Mouse (Mus musculus): ENCODE results near the gene Klc1. TPM values are rescaled to one million over a fixed set of nuclear protein-coding genes. Genes with fewer than 3 reads are reported as not detected.

Gene Klc1
- polyA plus RNA-seq, 1 experiment from 2014 or later: 504 TPM

- no peak overlapping the region for H3K27ac ChIP-seq
- peaks cover 38% of the 10 kb centered on the region for H3K36me3 ChIP-seq
- H3K9me3 ChIP-seq: no peaks in the 10 kb centered on the region
- no peak overlapping the region for H3K4me3 ChIP-seq
- ATAC-seq (ENCODE audit: low FRiP score, low read depth): no peak
- no peaks in the 10 kb centered on the region for H3K27me3 ChIP-seq (replicated peaks)
- WGBS: 69% methylated on average over 4 of the region's 4 CpGs
- no peak overlapping the region for H3K9ac ChIP-seq
- no peaks in the 10 kb centered on the region for H3K4me1 ChIP-seq
- no peak overlapping the region for H3K4me2 ChIP-seq (replicated peaks)
These were observed 63.3 kb downstream of the Klc1 start for GRCm38 (mm10) chr12:111821931-111822330.

DNA sequence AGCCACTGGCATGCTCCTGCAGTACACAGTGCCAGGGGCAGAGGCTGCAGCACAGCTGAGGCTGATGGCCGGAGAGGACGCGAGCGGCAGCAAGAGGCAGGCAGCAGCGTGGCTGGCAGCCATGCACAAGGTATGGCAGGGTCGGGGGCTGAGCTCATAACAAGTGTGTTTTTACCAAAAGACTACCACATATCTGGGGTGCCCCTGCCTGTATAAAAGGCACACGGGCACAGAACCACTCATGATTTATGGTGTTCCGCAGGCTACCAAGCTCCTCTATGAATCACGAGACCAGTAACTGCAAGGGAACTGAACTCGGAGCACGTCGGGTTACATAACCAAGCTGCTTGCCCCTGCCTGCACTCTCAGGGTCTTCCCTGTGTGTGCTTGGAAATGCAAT lies 68.9 kb downstream of the Klc1 start:
- WGBS: 93% methylated on average over 12 of the region's 12 CpGs
- H3K36me3 ChIP-seq: peaks cover 83% of the 10 kb centered on the region

DNA sequence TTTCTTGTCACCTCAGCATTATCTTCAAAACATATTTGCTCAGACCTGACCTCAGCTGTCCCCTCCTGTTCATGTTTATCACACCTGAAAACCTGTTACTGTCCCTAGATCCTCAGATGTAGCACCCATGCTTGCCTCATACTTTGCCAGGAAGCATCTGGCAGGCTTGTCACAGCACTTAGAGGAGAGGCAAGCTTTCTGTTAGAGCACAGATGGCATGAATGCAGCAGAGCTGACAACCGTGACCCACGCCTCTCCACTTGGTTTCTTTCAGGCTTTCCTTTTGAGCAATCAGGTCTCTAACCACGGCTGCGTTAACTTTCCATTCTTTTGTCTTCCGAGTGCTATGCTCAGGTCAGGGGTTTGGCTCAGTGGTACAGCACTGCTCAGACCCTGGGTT lies 70.8 kb downstream of the Klc1 start:
- no peak for ATAC-seq (ENCODE audit: low FRiP score, low read depth)
- peaks cover 80% of the 10 kb centered on the region for H3K36me3 ChIP-seq
- no peaks in the 10 kb centered on the region for H3K9me3 ChIP-seq
- 48% methylated on average over 5 of the region's 5 CpGs for WGBS
- no peak overlapping the region for H3K4me3 ChIP-seq
- H3K27ac ChIP-seq: no peak overlapping the region
- H3K9ac ChIP-seq: no peak overlapping the region
- H3K4me2 ChIP-seq (replicated peaks): no peak overlapping the region
- H3K27me3 ChIP-seq (replicated peaks): no peaks in the 10 kb centered on the region
- H3K4me1 ChIP-seq: no peaks in the 10 kb centered on the region

More for the DNA sequence above, 68.9 kb downstream of the Klc1 start:
- Histone ChIP-seq H3K4me1 (no peaks in the 10 kb centered on the region), H3K9ac (no peak overlapping the region), H3K9me3 (no peaks in the 10 kb centered on the region), H3K27ac (no peak overlapping the region), H3K27me3 (replicated peaks) (no peaks in the 10 kb centered on the region), H3K4me3 (no peak overlapping the region), H3K4me2 (replicated peaks) (no peak overlapping the region)
- no peak for ATAC-seq (ENCODE audit: low FRiP score, low read depth)

DNA sequence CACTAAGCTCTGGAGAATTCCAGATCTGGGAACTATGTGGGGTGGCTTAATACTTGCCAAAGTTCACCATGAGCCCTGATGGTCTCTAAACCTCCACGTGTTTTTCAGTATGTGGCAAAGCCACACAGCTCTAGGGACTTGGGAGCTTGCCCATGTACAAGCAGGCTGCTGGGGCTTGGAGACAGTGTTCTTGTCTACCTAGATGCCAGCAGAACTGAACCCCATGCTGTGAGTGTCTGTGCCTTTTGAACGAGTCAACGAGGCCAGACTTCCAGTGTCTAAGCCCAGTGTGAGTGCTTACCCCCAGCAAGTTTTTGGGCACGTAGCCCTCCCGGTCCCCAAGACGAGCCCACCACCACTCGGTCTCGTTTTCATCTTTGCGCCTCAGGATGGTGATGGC lies 71.3 kb downstream of the Klc1 start:
- H3K9ac ChIP-seq: no peak overlapping the region
- ATAC-seq (ENCODE audit: low FRiP score, low read depth): no peak
- H3K36me3 ChIP-seq: peaks cover 79% of the 10 kb centered on the region
- H3K9me3 ChIP-seq: no peaks in the 10 kb centered on the region
- H3K27me3 ChIP-seq (replicated peaks): no peaks in the 10 kb centered on the region
- H3K27ac ChIP-seq: no peak overlapping the region; the same call in 1 of the 2 replicates
- WGBS: 84% methylated on average over 9 of the region's 9 CpGs
- no peaks in the 10 kb centered on the region for H3K4me1 ChIP-seq
- no peak overlapping the region for H3K4me2 ChIP-seq (replicated peaks)
- no peak overlapping the region for H3K4me3 ChIP-seq

DNA sequence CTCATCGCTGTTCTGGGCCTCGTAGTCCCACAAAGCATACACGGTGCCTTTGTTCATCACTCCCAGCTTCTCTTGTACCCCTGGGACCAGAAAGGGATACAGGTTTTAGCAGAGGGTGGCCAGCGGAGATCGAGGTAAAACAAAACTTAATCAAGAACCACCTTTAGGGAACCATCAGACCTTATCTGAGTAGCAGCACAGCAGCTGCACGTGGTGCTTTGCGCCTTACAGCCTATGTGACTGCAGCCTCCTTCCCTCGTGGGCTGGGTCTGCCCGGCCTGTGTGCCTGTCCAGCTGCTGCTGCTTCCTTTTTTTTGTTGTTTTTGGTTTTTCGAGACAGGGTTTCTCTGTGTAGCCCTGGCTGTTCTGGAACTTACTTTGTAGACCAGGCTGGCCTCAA lies 71.7 kb downstream of the Klc1 start:
- 90% methylated on average over 10 of the region's 10 CpGs for WGBS
- no peak for ATAC-seq (ENCODE audit: low FRiP score, low read depth)
- no peak overlapping the region for H3K27ac ChIP-seq
- no peak overlapping the region for H3K9ac ChIP-seq
- no peak overlapping the region for H3K4me2 ChIP-seq (replicated peaks)
- H3K36me3 ChIP-seq: peaks cover 77% of the 10 kb centered on the region
- no peaks in the 10 kb centered on the region for H3K4me1 ChIP-seq
- no peak overlapping the region for H3K4me3 ChIP-seq
- H3K27me3 ChIP-seq (replicated peaks): no peaks in the 10 kb centered on the region
- no peaks in the 10 kb centered on the region for H3K9me3 ChIP-seq

- no peak for ATAC-seq (ENCODE audit: low FRiP score, low read depth)
- 87% methylated on average over 5 of the region's 5 CpGs for WGBS
- no peak overlapping the region for H3K4me3 ChIP-seq
- no peak overlapping the region for H3K27ac ChIP-seq
- no peak overlapping the region for H3K4me2 ChIP-seq (replicated peaks)
- no peaks in the 10 kb centered on the region for H3K27me3 ChIP-seq (replicated peaks)
- no peaks in the 10 kb centered on the region for H3K9me3 ChIP-seq
- peaks cover 59% of the 10 kb centered on the region for H3K36me3 ChIP-seq
- no peak overlapping the region for H3K9ac ChIP-seq
- H3K4me1 ChIP-seq: no peaks in the 10 kb centered on the region
These were observed 74.0 kb downstream of the Klc1 start for GRCm38 (mm10) chr12:111832643-111833042.

DNA sequence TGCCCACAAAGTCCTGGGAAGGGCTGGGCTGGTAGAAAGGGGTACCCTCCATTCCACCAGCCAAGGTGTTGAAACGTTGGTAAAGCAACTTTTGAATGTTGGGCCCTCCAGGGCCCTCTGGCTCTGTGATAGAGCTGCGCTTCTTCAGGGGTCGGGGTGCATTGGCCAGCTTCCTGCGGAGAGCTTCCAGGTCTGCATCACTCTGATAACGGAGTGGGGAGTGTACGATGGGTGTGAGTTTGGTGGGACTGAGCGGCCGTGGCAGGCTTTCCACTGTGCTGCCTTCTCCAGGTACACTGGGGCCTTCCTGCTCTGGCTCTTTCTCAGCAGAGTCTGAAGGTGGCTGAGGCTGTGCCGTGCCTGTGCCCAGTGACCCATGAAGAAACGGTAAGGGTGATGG lies 74.8 kb downstream of the Klc1 start:
- H3K9me3 ChIP-seq: no peaks in the 10 kb centered on the region
- H3K4me3 ChIP-seq: no peak overlapping the region
- no peak overlapping the region for H3K9ac ChIP-seq
- no peaks in the 10 kb centered on the region for H3K27me3 ChIP-seq (replicated peaks)
- H3K36me3 ChIP-seq: peaks cover 53% of the 10 kb centered on the region
- H3K27ac ChIP-seq: no peak overlapping the region
- H3K4me1 ChIP-seq: no peaks in the 10 kb centered on the region
- no peak for ATAC-seq (ENCODE audit: low FRiP score, low read depth)
- WGBS: 93% methylated on average over 10 of the region's 10 CpGs
- H3K4me2 ChIP-seq (replicated peaks): no peak overlapping the region

GRCm38 (mm10) chr12:111842565-111843433 lies 84.2 kb downstream of the Klc1 start:
- Histone ChIP-seq H3K9me3 (no peaks in the 10 kb centered on the region), H3K4me1 (no peaks in the 10 kb centered on the region), H3K27ac (no peak overlapping the region), H3K27me3 (replicated peaks) (no peaks in the 10 kb centered on the region), H3K9ac (no peak overlapping the region), H3K36me3 (peaks cover 8% of the 10 kb centered on the region; the same call in 1 of the 2 replicates), H3K4me3 (no peak overlapping the region), H3K4me2 (replicated peaks) (no peak overlapping the region)
- ATAC-seq (ENCODE audit: low FRiP score, low read depth): no peak
- 78% methylated on average over 15 of the region's 15 CpGs for WGBS

- Histone ChIP-seq H3K4me1 (no peaks in the 10 kb centered on the region), H3K4me3 (no peak overlapping the region), H3K27ac (no peak overlapping the region), H3K4me2 (replicated peaks) (no peak overlapping the region), H3K9ac (no peak overlapping the region), H3K9me3 (no peaks in the 10 kb centered on the region), H3K27me3 (replicated peaks) (no peaks in the 10 kb centered on the region), H3K36me3 (peaks cover 6% of the 10 kb centered on the region; the same call in 1 of the 2 replicates)
- WGBS: 70% methylated on average over 2 of the region's 2 CpGs
- no peak for ATAC-seq (ENCODE audit: low FRiP score, low read depth)
These were observed 84.8 kb downstream of the Klc1 start for GRCm38 (mm10) chr12:111843470-111843869.

DNA sequence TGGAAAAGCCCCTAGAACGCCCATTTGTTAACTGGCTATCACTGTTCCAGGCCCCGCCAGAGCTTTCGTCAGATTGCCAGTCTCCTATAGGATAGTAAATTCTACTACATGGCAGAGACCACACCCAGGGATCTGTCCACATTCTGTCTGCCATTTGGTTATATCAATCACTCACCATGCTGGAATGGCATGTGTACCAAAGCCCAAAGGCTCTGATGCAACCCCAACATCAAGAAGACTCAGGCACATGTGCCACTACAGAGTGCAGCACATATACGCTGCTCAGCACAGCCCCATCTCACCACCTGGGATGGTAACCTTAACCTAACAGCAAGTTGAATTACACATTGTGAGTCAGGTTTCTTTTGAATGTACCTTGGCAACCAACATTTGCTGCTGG lies 87.3 kb downstream of the Klc1 start:
- H3K4me1 ChIP-seq: no peaks in the 10 kb centered on the region
- 88% methylated on average over 4 of the region's 4 CpGs for WGBS
- no peaks in the 10 kb centered on the region for H3K27me3 ChIP-seq (replicated peaks)
- H3K4me2 ChIP-seq (replicated peaks): no peak overlapping the region
- no peaks in the 10 kb centered on the region for H3K9me3 ChIP-seq
- H3K27ac ChIP-seq: no peak overlapping the region
- H3K4me3 ChIP-seq: no peak overlapping the region
- H3K9ac ChIP-seq: no peak overlapping the region
- ATAC-seq (ENCODE audit: low FRiP score, low read depth): no peak
- H3K36me3 ChIP-seq: no peaks in the 10 kb centered on the region

- Histone ChIP-seq H3K9me3 (no peaks in the 10 kb centered on the region), H3K9ac (no peak overlapping the region; the same call in 1 of the 2 replicates), H3K36me3 (no peaks in the 10 kb centered on the region), H3K4me1 (no peaks in the 10 kb centered on the region), H3K27me3 (replicated peaks) (no peaks in the 10 kb centered on the region), H3K4me2 (replicated peaks) (no peak overlapping the region), H3K27ac (no peak overlapping the region), H3K4me3 (no peak overlapping the region)
- no peak for ATAC-seq (ENCODE audit: low FRiP score, low read depth)
- WGBS: 89% methylated on average over 10 of the region's 10 CpGs
These were observed 88.2 kb downstream of the Klc1 start for GRCm38 (mm10) chr12:111846815-111847214.

DNA sequence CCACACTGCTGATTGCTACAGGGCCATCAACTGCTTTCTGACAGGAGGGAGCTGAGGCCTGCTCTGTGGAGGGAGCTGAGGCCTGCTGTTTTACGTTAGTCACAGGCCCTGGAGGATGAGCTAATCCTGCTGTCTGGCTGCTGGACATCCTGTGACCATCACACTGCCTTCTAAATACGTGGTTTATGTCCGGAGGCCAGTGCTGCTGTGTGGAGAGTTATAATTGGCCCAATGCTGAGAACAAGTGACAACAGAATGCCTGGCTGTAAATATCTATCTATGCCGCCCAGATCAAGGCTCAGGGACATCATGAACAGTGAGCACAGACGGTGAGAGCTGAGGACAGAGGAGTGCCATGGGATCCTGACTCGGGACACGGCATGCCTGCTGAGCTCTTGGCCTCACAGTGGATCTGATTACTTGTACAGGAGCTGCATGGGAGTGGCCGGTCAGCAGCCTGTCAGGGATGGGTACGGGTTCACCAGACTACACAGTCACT lies 89.7 kb downstream of the Klc1 start:
- H3K27ac ChIP-seq: no peak overlapping the region
- 69% methylated on average over 9 of the region's 9 CpGs for WGBS
- H3K4me2 ChIP-seq (replicated peaks): no peak overlapping the region
- ATAC-seq (ENCODE audit: low FRiP score, low read depth): no peak
- H3K36me3 ChIP-seq: no peaks in the 10 kb centered on the region
- H3K4me1 ChIP-seq: no peaks in the 10 kb centered on the region
- no peaks in the 10 kb centered on the region for H3K27me3 ChIP-seq (replicated peaks)
- H3K4me3 ChIP-seq: no peak overlapping the region
- no peaks in the 10 kb centered on the region for H3K9me3 ChIP-seq
- H3K9ac ChIP-seq: no peak overlapping the region

DNA sequence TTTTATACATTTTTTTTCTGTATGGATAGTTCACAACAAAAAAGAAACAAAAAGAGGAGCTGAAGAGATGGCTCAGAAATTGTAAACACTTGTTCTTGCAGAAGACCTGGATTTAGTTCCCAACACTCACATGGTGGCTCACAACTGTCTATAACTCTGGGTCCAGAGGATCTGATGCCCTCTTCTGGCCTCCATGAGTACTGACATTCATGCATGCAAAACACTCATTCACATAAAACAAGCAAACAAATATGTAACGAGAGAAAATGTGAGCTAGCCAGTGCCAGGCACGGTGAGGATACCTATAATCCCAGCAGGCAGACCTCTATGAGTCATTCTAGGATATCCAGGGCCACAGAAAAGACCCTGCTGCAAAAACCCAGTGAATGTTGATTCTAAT lies 92.6 kb downstream of the Klc1 start:
- Histone ChIP-seq H3K4me2 (replicated peaks) (no peak overlapping the region), H3K27me3 (replicated peaks) (no peaks in the 10 kb centered on the region), H3K9ac (no peak overlapping the region), H3K27ac (no peak overlapping the region), H3K36me3 (no peaks in the 10 kb centered on the region), H3K9me3 (no peaks in the 10 kb centered on the region), H3K4me1 (no peaks in the 10 kb centered on the region), H3K4me3 (no peak overlapping the region)
- ATAC-seq (ENCODE audit: low FRiP score, low read depth): no peak
- WGBS: 58% methylated on average over 2 of the region's 2 CpGs
